Mouse (Mus musculus) neural tube, embryonic 14.5 days (tissue): ENCODE measurements around the gene Noxo1. TPM values are rescaled to one million over a fixed set of nuclear protein-coding genes. Genes with fewer than 3 reads are reported as not detected.
A peak's percentile ranks its signal among the peaks of the same experiment; 100 is the strongest.

Experiments used
- ATAC-seq: fragments of 200-750 bp; cut with Nextera tagmentation; 2 replicates; pipeline ENCODE4 v1.8.0; 2017; ENCODE audit warnings: low read depth, mild to moderate bottlenecking, moderate TSS enrichment, moderate library complexity
- H3K27ac ChIP-seq: fragments of 300-500 bp; sonication (generic); 2 replicates; pipeline ENCODE4 v1.5.1; 2014; ENCODE audit warnings: low read depth, mild to moderate bottlenecking, control low read depth, low read length, moderate library complexity, mixed read lengths
- H3K27me3 ChIP-seq: fragments of 300-500 bp; sonication (generic); 2 replicates; pipeline ENCODE4 v1.6.1; 2014; ENCODE audit warnings: low read length; ENCODE audit not compliant: control insufficient read depth, insufficient read depth
- H3K36me3 ChIP-seq: fragments of 300-500 bp; sonication (generic); 2 replicates; pipeline ENCODE4 v1.6.1; 2014; ENCODE audit warnings: low read length, mixed read lengths; ENCODE audit not compliant: control insufficient read depth, insufficient read depth
- H3K4me1 ChIP-seq: fragments of 300-500 bp; sonication (generic); 2 replicates; pipeline ENCODE4 v1.6.1; 2014; ENCODE audit warnings: low read length; ENCODE audit not compliant: control insufficient read depth, insufficient read depth
- H3K4me2 ChIP-seq: fragments of 300-500 bp; sonication (generic); 2 replicates; pipeline ENCODE4 v1.6.1; 2014; ENCODE audit warnings: mild to moderate bottlenecking, low read depth, low read length, control low read depth
- H3K4me3 ChIP-seq: fragments of 300-500 bp; sonication (generic); 2 replicates; pipeline ENCODE4 v1.5.1; 2014; ENCODE audit warnings: low read depth, low read length, control low read depth, mixed read lengths
- H3K9ac ChIP-seq: fragments of 300-500 bp; sonication (generic); replicated peaks from 2 replicates; pipeline ENCODE4 v1.6.1; 2014; ENCODE audit warnings: low read depth, mild to moderate bottlenecking, control low read depth, low read length, mixed read lengths
- H3K9me3 ChIP-seq: fragments of 300-500 bp; sonication (generic); 2 replicates; pipeline ENCODE4 v1.6.1; 2016; ENCODE audit warnings: low read length; ENCODE audit not compliant: control insufficient read depth
- WGBS: fragments of 180-500 bp; shearing (Covaris S2); extraction: QIAGEN DNeasy Blood & Tissue Kit; methylation state at CpG from one replicate; pipeline ENCODE4 v1.1.7; 2014; 5-methylcytosine and 5-hydroxymethylcytosine counted together
- polyA plus RNA-seq: library from polyadenylated mRNA; unstranded; fragments of >200 nt; fragmentation: Nextera tagmentation; extraction: Ambion mirVana; gene quantifications from 2 replicates; pipeline ENCODE4 v1.2.1, GENCODE M21; 2014

The Noxo1 gene
- polyA plus RNA-seq = 1.3 and 3.3 TPM in 2 replicates

DNA sequence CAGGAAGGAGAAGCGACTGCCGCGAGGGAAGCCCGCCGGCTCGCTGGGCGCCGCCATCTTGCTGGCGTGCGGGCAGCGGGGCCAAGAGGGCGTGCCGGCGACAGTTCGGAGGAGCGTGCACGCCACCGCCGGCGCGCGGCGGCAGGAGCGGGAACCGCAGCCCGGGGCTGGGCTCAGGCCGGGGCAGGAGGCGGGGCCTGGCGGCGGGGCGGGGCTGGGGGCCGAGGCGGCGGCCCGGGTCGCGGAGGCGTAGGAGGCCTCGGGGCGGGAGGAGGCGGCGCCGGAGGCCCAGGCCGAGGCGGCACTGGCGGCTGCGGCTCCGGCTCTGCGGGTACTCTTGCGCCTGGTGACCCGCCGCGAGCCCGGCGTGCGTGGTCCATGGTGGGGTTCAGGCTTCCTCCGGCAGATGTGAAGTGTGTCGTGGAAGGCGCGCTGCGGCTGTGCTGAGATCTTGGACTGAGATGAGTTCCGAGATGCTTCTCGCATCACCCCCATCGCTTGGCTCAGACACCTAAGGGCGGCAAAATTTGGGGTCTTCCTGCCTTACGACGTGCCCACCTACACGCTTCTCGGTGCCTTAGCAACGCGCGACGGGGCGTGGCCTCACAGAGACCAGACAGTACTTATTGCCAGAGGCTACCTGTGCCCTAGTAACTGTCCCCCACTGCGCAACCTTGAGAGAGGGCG lies at the start of gene Noxo1, which contains the start of gene Gfer:
Noxo1 (plus strand) TSS at position 224 of the 687 bp plus-strand sequence.
Gfer (minus strand) TSS at position 146 of the 687 bp plus-strand sequence.
- WGBS = under 1% methylated on average over 56 of the region's 76 CpGs
- H3K4me2 ChIP-seq = peak within 1 kb of the TSS; percentile 68
- H3K4me1 ChIP-seq = peaks cover 11% of the 10 kb centered on the region; the same call in 1 of the 2 replicates
- no peaks in the 10 kb centered on the region for H3K9me3 ChIP-seq
- no peaks in the 10 kb centered on the region for H3K27me3 ChIP-seq
- peak within 1 kb of the TSS; percentile 75 for H3K4me3 ChIP-seq
- ATAC-seq = peak; percentile 89
- H3K36me3 ChIP-seq = peaks cover 17% of the 10 kb centered on the region
- H3K9ac ChIP-seq = peak within 1 kb of the TSS; percentile 81
- peak within 1 kb of the TSS; percentile 78 for H3K27ac ChIP-seq

DNA sequence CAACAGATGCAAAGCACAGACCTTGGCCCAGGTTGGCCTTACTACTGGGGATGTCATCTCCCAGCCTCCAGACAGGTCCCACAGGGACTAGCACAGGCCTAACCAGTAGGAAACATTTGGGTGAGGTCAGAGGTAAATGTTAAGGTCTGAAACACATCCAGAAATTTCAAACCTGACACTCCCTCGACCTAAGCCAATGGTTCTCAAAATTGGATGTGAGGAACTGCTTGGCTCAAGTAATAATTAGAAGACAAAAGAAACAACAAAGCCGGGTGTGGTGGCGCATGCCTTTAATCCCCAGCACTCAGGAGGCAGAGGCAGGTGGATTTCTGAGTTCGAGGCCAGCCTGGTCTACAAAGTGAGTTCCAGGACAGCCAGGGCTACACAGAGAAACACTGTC lies 49.7 kb upstream of the Noxo1 start:
- 89% methylated on average over 4 of the region's 4 CpGs for whole genome bisulfite sequencing
- Histone ChIP-seq H3K4me1 (no peaks in the 10 kb centered on the region), H3K27ac (no peak overlapping the region), H3K9ac (no peak overlapping the region), H3K9me3 (no peaks in the 10 kb centered on the region), H3K4me2 (no peak overlapping the region), H3K36me3 (no peaks in the 10 kb centered on the region), H3K4me3 (no peak overlapping the region), H3K27me3 (no peaks in the 10 kb centered on the region)
- no peak for ATAC-seq

DNA sequence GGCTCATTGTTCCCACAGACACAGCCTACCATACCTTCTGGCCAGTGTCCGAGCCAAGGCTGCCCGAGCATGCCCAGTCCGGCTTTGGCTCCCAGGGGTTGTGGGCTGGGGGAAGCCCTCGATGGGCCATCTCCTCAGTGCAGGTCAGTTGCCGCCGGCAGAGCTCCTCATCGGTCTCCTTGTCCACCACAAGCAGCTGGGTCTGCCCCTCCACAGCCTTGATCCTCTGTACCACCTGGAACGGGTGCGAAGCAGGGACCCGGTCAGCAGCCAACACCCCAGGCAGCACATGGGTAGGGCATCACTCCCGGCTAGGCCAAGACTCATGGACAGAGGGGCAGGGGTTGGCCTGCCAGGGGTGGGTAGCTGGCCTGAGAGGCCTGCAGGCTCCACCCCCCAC lies 48.5 kb upstream of the Noxo1 start:
- no peak for ATAC-seq
- no peak overlapping the region for H3K9ac ChIP-seq
- no peaks in the 10 kb centered on the region for H3K36me3 ChIP-seq
- no peak overlapping the region for H3K4me3 ChIP-seq
- H3K27ac ChIP-seq = no peak overlapping the region
- H3K27me3 ChIP-seq = no peaks in the 10 kb centered on the region; the same call in 1 of the 2 replicates
- 83% methylated on average over 11 of the region's 11 CpGs for WGBS
- no peak overlapping the region for H3K4me2 ChIP-seq
- H3K9me3 ChIP-seq = no peaks in the 10 kb centered on the region
- H3K4me1 ChIP-seq = no peaks in the 10 kb centered on the region

DNA sequence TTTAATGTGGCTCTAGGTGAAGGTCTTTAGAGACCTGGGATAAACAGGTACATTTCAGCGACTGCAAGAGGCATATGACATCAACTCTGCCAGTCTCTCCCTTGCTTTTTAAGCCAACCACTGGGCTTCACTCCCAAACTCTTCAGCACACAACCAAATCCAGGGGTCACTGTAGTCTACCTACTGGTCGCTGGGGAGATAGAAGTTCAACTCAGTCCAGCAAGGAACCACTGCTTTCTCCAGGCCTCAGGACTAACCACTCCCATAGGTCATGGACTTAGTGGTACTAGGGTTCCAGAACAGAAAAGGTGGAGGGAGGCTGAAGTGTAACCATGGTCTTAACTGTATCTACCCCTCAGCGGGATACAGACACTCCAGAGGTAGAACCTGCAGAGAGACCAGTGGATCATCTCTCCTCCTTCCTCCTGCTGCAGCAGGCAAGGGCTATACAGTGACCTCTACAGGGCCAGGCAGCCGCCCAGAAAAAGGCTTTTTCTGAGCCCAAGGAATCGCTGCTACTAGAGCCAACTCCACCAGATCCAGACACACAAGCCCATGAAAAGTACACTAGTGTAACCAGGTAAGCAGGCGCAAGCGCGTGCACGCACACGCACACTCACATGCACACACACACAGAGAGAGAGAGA lies 47.2 kb upstream of the Noxo1 start:
- Histone ChIP-seq H3K27me3 (no peaks in the 10 kb centered on the region; the same call in 1 of the 2 replicates), H3K9ac (peak overlapping the region; percentile 87; the same call in 1 of the 2 replicates), H3K4me1 (no peaks in the 10 kb centered on the region), H3K4me2 (peak overlapping the region; percentile 96), H3K9me3 (no peaks in the 10 kb centered on the region), H3K27ac (no peak overlapping the region), H3K36me3 (no peaks in the 10 kb centered on the region), H3K4me3 (peak overlapping the region; percentile 70)
- WGBS = 73% methylated on average over 10 of the region's 10 CpGs
- ATAC-seq = no peak

DNA sequence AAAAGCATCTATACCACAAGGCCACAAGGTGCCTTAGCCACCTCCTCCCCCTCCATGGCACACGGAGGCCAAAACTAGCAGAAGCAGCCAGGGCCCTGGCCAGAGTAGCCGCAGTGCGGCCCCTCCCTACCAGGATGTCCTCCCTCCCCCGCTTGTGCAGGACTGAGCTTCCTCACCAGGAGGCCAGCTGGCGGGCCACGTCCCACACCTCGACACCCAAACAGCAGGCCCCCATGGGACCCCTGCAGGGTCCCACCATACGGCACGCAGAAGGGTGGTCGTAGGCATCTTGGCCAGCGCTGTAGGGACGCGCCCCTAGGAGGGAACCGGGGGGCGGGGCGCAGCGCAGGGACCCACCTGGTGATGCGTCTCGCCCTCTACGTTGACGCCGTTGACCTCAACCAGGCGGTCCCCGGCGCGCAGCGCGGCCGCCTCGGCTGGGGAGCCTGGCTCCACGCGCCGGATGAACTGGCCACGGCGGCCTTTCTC lies 46.4 kb upstream of the Noxo1 start:
- Histone ChIP-seq H3K9me3 (no peaks in the 10 kb centered on the region), H3K4me3 (peak overlapping the region; percentile 70), H3K4me1 (no peaks in the 10 kb centered on the region), H3K4me2 (peak overlapping the region; percentile 96), H3K9ac (peak overlapping the region; percentile 87), H3K27ac (peak overlapping the region; percentile 40), H3K27me3 (no peaks in the 10 kb centered on the region; the same call in 1 of the 2 replicates), H3K36me3 (no peaks in the 10 kb centered on the region)
- 1% methylated on average over 32 of the region's 35 CpGs for WGBS
- peak; percentile 49; the same call in 1 of the 2 replicates for ATAC-seq

DNA sequence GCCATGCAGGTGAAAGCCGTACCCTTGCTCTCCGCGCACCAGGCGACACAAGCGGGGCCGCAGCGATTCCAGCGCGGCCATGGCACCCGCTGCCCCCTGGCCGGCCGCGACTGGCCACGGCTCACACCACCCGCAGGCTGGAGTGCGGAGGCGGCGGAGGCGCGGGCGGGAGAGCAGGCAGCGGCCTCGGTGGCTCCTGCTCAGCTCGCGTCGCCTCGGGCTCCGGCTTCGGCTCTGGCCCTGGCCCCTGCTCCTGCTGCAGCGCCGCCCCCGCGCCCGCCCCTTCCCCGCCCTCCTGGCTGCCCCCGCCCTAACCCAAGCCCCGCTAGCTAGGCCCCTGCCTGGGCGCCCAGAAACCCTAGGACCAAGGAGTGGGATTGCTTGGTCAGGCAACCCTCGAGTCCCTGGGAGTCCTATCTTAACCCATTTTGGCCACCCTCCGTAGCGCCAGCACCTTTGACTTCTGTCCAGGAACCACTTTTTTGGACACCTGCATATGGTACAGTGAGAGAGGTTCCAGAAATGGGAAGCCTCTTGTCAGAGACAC lies 45.9 kb upstream of the Noxo1 start, which contains the start of gene Slc9a3r2:
Slc9a3r2 (minus strand) TSS at position 258 of the 547 bp plus-strand sequence.
- peak within 1 kb of the TSS; percentile 96 for H3K4me2 ChIP-seq
- H3K9me3 ChIP-seq = no peaks in the 10 kb centered on the region
- peak within 1 kb of the TSS; percentile 70 for H3K4me3 ChIP-seq
- H3K4me1 ChIP-seq = no peaks in the 10 kb centered on the region
- WGBS = 3% methylated on average over 25 of the region's 41 CpGs
- H3K36me3 ChIP-seq = no peaks in the 10 kb centered on the region
- H3K9ac ChIP-seq = peak within 1 kb of the TSS; percentile 87
- ATAC-seq = peak; percentile 59
- peak within 1 kb of the TSS; percentile 40 for H3K27ac ChIP-seq
- no peaks in the 10 kb centered on the region; the same call in 1 of the 2 replicates for H3K27me3 ChIP-seq

DNA sequence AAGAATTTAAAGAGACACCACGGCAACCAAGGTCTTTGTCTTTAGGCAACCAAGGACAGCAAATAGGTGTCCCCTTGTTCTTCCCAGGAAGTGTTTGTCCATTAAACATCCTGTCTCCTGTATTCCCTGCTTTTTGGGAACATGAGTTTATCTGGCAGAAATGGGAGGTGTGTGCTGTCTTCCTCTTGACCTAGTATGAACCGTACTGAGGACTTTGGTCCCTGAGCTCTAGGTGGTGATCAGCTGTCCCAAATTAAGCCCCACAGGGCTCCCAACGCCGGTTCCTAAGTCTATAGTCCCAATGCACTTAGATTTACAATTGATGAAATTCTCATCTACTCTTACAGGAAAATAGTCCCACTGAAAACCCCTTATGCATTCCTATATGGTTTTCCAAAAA lies 45.3 kb upstream of the Noxo1 start:
- Histone ChIP-seq H3K27ac (no peak overlapping the region), H3K4me3 (peak overlapping the region; percentile 70; the same call in 1 of the 2 replicates), H3K9me3 (no peaks in the 10 kb centered on the region), H3K4me1 (no peaks in the 10 kb centered on the region), H3K4me2 (peak overlapping the region; percentile 96), H3K9ac (no peak overlapping the region), H3K27me3 (no peaks in the 10 kb centered on the region; the same call in 1 of the 2 replicates), H3K36me3 (no peaks in the 10 kb centered on the region)
- WGBS = 74% methylated on average over 4 of the region's 4 CpGs
- ATAC-seq = no peak

DNA sequence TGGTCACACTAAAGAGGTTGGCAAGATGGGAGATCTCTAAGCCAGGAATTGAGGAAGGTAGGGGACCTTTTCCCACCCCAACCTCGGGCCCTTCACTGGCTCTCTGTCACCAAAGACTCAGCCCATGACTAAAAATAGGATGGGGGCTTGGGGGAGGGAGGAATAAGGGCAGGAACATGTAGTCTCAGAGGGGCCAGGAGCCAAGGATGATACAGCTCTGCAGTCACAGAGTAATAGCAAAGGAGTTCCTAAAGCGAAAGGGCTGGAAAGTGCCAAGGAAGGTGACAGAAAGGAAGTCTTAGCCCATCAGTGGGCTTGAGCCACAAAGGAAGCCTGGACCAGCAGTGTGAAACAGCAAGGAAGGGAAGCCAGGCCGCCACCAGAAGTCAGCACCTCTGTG lies 44.2 kb upstream of the Noxo1 start:
- Histone ChIP-seq H3K4me1 (no peaks in the 10 kb centered on the region), H3K9me3 (no peaks in the 10 kb centered on the region), H3K4me2 (no peak overlapping the region), H3K9ac (no peak overlapping the region), H3K27me3 (no peaks in the 10 kb centered on the region; the same call in 1 of the 2 replicates), H3K4me3 (no peak overlapping the region), H3K27ac (no peak overlapping the region), H3K36me3 (no peaks in the 10 kb centered on the region)
- 84% methylated on average over 3 of the region's 3 CpGs for WGBS
- no peak for ATAC-seq
